ENCODE assay signal across 12 mouse cellular contexts in genomic region chr14:48651471-48652211, GRCm38 (mm10). TPM values are rescaled to one million over a fixed set of nuclear protein-coding genes. Genes with fewer than 3 reads are reported as not detected.
A peak's percentile ranks its signal among the peaks of the same experiment; 100 is the strongest.
DNase-seq lines count a peak whose midpoint lies in the region; ATAC-seq and TF ChIP-seq lines count a peak whose summit lies in the region.
"Had no signal": no experiment of that assay in that cellular context is flagged by ENCODE, and none has a peak within 500 bp of the region (broad histone marks: within the 10 kb centered on the region; RNA-seq: fewer than 3 reads in every experiment).

No protein-coding gene starts in this region.

- H3K36me3 ChIP-seq in forebrain, embryonic 11.5 days (ENCODE audit: control insufficient read depth, insufficient read depth, low read length) = no peaks in the 10 kb centered on the region
- H3K36me3 ChIP-seq in forebrain, embryonic 15.5 days = no peaks in the 10 kb centered on the region
- H3K36me3 ChIP-seq in E14TG2a.4 (ENCODE audit: insufficient read depth, low read length) = no peaks in the 10 kb centered on the region
- no peaks in the 10 kb centered on the region for H3K36me3 ChIP-seq in embryonic facial prominence, embryonic 12.5 days
- no peaks in the 10 kb centered on the region for H3K36me3 ChIP-seq in limb, embryonic 12.5 days

- no peak for DNase-seq in forebrain, embryonic 11.5 days (ENCODE audit: low spot score)
- DNase-seq in adrenal gland, postnatal 10 days = no peak
- no peak for DNase-seq in layer of hippocampus, adult 2 months (ENCODE audit: low spot score in 2 of 2)
- DNase-seq: gastrocnemius, postnatal 25 days; lung, postnatal 36 days had no signal

- peak overlapping the region; percentile 6; the same call in 1 of the 2 replicates for H3K4me2 ChIP-seq in forebrain, embryonic 11.5 days (ENCODE audit: low read depth, low read length, severe bottlenecking)
- no peak overlapping the region for H3K4me2 ChIP-seq in forebrain, embryonic 15.5 days (replicated peaks)
- H3K4me2 ChIP-seq in embryonic facial prominence, embryonic 12.5 days (replicated peaks) = peak overlapping the region; percentile 33
- peak overlapping the region; percentile 27 for H3K4me2 ChIP-seq in limb, embryonic 12.5 days

- no peak overlapping the region for H3K9ac ChIP-seq in forebrain, embryonic 11.5 days (ENCODE audit: low read length)
- H3K9ac ChIP-seq in forebrain, embryonic 15.5 days (replicated peaks) = no peak overlapping the region
- H3K9ac ChIP-seq in embryonic facial prominence, embryonic 12.5 days = no peak overlapping the region
- no peak overlapping the region for H3K9ac ChIP-seq in limb, embryonic 12.5 days (replicated peaks)

- 4% methylated on average over 26 of the region's 26 CpGs for WGBS in forebrain, embryonic 11.5 days
- 8% methylated on average over 26 of the region's 26 CpGs for WGBS in forebrain, embryonic 15.5 days
- 3% methylated on average over 26 of the region's 26 CpGs for WGBS in embryonic facial prominence, embryonic 12.5 days
- 2% methylated on average over 26 of the region's 26 CpGs for WGBS in limb, embryonic 12.5 days

- H3K27ac ChIP-seq in forebrain, embryonic 11.5 days (ENCODE audit: low read depth, low read length) = no peak overlapping the region
- H3K27ac ChIP-seq in forebrain, embryonic 15.5 days (replicated peaks) = no peak overlapping the region
- H3K27ac ChIP-seq in embryonic facial prominence, embryonic 12.5 days = no peak overlapping the region
- no peak overlapping the region for H3K27ac ChIP-seq in limb, embryonic 12.5 days
- no peak overlapping the region for H3K27ac ChIP-seq in layer of hippocampus, adult 2 months

- 0 out of 2 replicates have a peak, but pooled peaks have one; percentile 48 for ATAC-seq in forebrain, embryonic 11.5 days (replicated peaks; ENCODE audit: low FRiP score)
- ATAC-seq in forebrain, embryonic 15.5 days (replicated peaks) = no peak
- peak; percentile 52; the same call in 1 of the 2 replicates for ATAC-seq in embryonic facial prominence, embryonic 12.5 days (ENCODE audit: insufficient number of reproducible peaks, insufficient read depth, low FRiP score, low TSS enrichment)
- ATAC-seq in limb, embryonic 12.5 days (ENCODE audit: insufficient number of reproducible peaks, insufficient read depth, low FRiP score, low TSS enrichment, low read depth) = no peak
- ATAC-seq in megakaryocyte progenitor cell, adult 5-6 weeks (replicated peaks; ENCODE audit: poor library complexity) = no peak
- ATAC-seq: inflammation-experienced regulatory T-cells, adult 6 months had no signal

- H3K9me3 ChIP-seq in forebrain, embryonic 11.5 days (ENCODE audit: control insufficient read depth, low read length) = no peaks in the 10 kb centered on the region
- no peaks in the 10 kb centered on the region for H3K9me3 ChIP-seq in forebrain, embryonic 15.5 days
- H3K9me3 ChIP-seq in E14TG2a.4 (ENCODE audit: low read length) = no peaks in the 10 kb centered on the region
- H3K9me3 ChIP-seq in embryonic facial prominence, embryonic 12.5 days = no peaks in the 10 kb centered on the region
- no peaks in the 10 kb centered on the region for H3K9me3 ChIP-seq in limb, embryonic 12.5 days

- peaks cover 16% of the 10 kb centered on the region; the same call in 1 of the 2 replicates for H3K4me1 ChIP-seq in forebrain, embryonic 11.5 days (replicated peaks; ENCODE audit: control insufficient read depth, insufficient read depth, low read length)
- 0 out of 2 replicates have a peak, but pooled peaks cover 3% of the 10 kb centered on the region for H3K4me1 ChIP-seq in forebrain, embryonic 15.5 days
- H3K4me1 ChIP-seq in E14TG2a.4 (replicated peaks; ENCODE audit: low read depth, low read length) = peaks cover 47% of the 10 kb centered on the region
- peaks cover 8% of the 10 kb centered on the region; the same call in 1 of the 2 replicates for H3K4me1 ChIP-seq in embryonic facial prominence, embryonic 12.5 days
- peaks cover 15% of the 10 kb centered on the region for H3K4me1 ChIP-seq in limb, embryonic 12.5 days (replicated peaks)

- peaks cover 43% of the 10 kb centered on the region for H3K27me3 ChIP-seq in forebrain, embryonic 11.5 days (ENCODE audit: control insufficient read depth, insufficient read depth, low read length)
- peaks cover 55% of the 10 kb centered on the region for H3K27me3 ChIP-seq in forebrain, embryonic 15.5 days
- no peaks in the 10 kb centered on the region for H3K27me3 ChIP-seq in E14TG2a.4 (ENCODE audit: insufficient read depth, low read length)
- H3K27me3 ChIP-seq in embryonic facial prominence, embryonic 12.5 days = peaks cover 64% of the 10 kb centered on the region
- peaks cover 67% of the 10 kb centered on the region for H3K27me3 ChIP-seq in limb, embryonic 12.5 days

- no peak overlapping the region for H3K4me3 ChIP-seq in forebrain, embryonic 11.5 days (ENCODE audit: low read depth, low read length)
- H3K4me3 ChIP-seq in forebrain, embryonic 15.5 days = no peak overlapping the region
- H3K4me3 ChIP-seq in E14TG2a.4 (replicated peaks; ENCODE audit: low read length) = peak overlapping the region; percentile 45
- peak overlapping the region; percentile 9; the same call in 1 of the 2 replicates for H3K4me3 ChIP-seq in embryonic facial prominence, embryonic 12.5 days
- H3K4me3 ChIP-seq in limb, embryonic 12.5 days (replicated peaks) = peak overlapping the region; percentile 6
- H3K4me3 ChIP-seq in layer of hippocampus, adult 2 months = no peak overlapping the region

- TF ChIP-seq CTCF in E14TG2a.4 (conservative IDR thresholded peaks at IDR 0.05; ENCODE audit: low read length) = no peak
- no peak for TF ChIP-seq CTCF in layer of hippocampus, adult 2 months (conservative IDR thresholded peaks at IDR 0.05)

RNA-seq across cellular contexts. Expression of gene Otx2, which starts 22.0 kb away (rescaled TPM):
- 73.3 and 78.7 TPM in 2 replicates for polyA plus RNA-seq in forebrain, embryonic 11.5 days (2014; fragmentation: Nextera tagmentation; extraction: Ambion mirVana)
- 10.7 and 18.8 TPM in 2 replicates for polyA plus RNA-seq in forebrain, embryonic 15.5 days (2015; fragmentation: Nextera tagmentation; extraction: Ambion mirVana)
- polyA plus RNA-seq in embryonic facial prominence, embryonic 12.5 days (2016; fragmentation: Nextera tagmentation; extraction: Ambion mirVana) = 7.7 and 10.4 TPM in 2 replicates
- not detected in 2 replicates for polyA plus RNA-seq in limb, embryonic 12.5 days (2016; fragmentation: Nextera tagmentation; extraction: Ambion mirVana)
- not detected in 2 replicates for total RNA-seq in megakaryocyte progenitor cell, adult 5-6 weeks (2015)
- not detected in 2 replicates for total RNA-seq in megakaryocyte progenitor cell, adult 5-6 weeks (2017)
- not detected for total RNA-seq in adrenal gland, postnatal 10 days (2021)
- total RNA-seq in layer of hippocampus, adult 2 months (2021) = under 1 TPM; 0.32 to 0.97 TPM
- total RNA-seq: gastrocnemius, postnatal 25 days had no signal
- polyA plus RNA-seq: inflammation-experienced regulatory T-cells, adult 6 months; stomach, embryonic 14.5 days had no signal

Comparison
In these comparisons a context has a peak if more than half of its experiments do, and no peak if none do; other contexts are left out.
1. ATAC-seq: peak in forebrain, embryonic 11.5 days (single experiment) and embryonic facial prominence, embryonic 12.5 days (single experiment); none in forebrain, embryonic 15.5 days (single experiment), limb, embryonic 12.5 days (single experiment) and megakaryocyte progenitor cell, adult 5-6 weeks (single experiment).
2. H3K4me3 ChIP-seq: peak in E14TG2a.4 (single experiment), embryonic facial prominence, embryonic 12.5 days (single experiment) and limb, embryonic 12.5 days (single experiment); none in forebrain, embryonic 11.5 days (single experiment), forebrain, embryonic 15.5 days (single experiment) and layer of hippocampus, adult 2 months (single experiment).